Mouse (Mus musculus) erythroblast, embryonic 14.5 days (primary cell): ENCODE results near the gene Tekt3.

Experiments
- GATA1 ChIP-seq: IDR thresholded peaks from 2 replicates; pipeline ENCODE4 v1.6.1; 2012; ENCODE audit warnings: low read length, inconsistent platforms, mixed read lengths
- TAL1 ChIP-seq: IDR thresholded peaks from 3 replicates; pipeline ENCODE4 v1.6.1; 2012; ENCODE audit warnings: low read length, inconsistent platforms, mixed read lengths

DNA sequence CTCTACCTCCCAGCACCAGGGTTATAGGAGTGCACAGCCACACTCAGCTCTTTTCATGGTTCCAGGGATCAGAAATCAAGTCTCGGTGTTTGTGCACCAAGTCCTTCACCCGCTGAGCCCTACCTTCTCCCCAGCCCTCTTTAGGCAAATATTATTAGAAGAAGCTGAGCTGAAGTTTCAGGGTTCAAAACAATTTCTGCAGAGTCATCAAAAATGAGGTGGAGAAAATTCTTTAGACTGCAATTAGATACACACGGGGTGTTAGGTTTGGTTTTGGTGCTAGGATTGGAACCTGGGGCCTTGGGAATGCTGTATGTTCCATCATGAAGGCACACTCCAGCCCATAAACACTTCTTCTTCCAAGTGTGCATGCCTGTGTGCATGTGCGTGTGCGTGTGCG lies 27.2 kb downstream of the Tekt3 start:
- TF ChIP-seq GATA1 (no peak), TAL1 (no peak)
